Mouse (Mus musculus): ENCODE measurements around the gene Grem1.

- TF ChIP-seq CTCF (IDR thresholded peaks at IDR 0.05; ENCODE audit: extremely low read depth, insufficient read depth, insufficient read length, insufficient replicate concordance) (no peak), POLR2A (IDR thresholded peaks at IDR 0.05; ENCODE audit: low read depth, low read length) (no peak)
Observed at GRCm38 (mm10) chr2:113803753-113804152, 45.3 kb upstream of the Grem1 start.

Data from spleen, adult 2 months (tissue).